ENCODE assay signal across 9 mouse cellular contexts in the genomic region with DNA sequence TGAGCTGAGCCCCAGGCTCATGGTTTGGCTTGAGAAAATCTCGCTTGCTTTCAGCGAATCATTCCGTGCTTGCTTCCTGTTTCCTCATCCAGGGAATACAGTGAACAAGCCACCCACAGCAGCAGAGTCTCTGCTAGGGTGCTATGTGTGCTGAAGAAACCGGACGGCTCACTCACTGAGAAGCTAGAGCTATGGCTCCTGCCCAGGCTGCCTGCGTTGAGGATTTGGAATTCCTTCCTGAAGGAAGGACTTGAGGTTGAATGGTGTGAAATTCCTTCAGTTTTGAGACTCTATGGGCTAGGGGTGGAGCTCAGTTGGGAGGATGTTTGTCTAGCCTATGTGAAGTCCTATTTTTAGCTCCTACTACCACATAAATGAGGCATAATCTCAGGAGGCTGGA.
A peak's percentile ranks its signal among the peaks of the same experiment; 100 is the strongest.
DNase-seq lines count a peak whose midpoint lies in the region; ATAC-seq lines count a peak whose summit lies in the region.
"Had no signal": no experiment of that assay in that cellular context is flagged by ENCODE, and none has a peak within 500 bp of the region (broad histone marks: within the 10 kb centered on the region; RNA-seq: fewer than 3 reads in every experiment).

No protein-coding gene starts in this region.

- no peak for ATAC-seq in hindbrain, embryonic 11.5 days (ENCODE audit: low FRiP score)
- ATAC-seq in embryonic facial prominence, embryonic 15.5 days (ENCODE audit: insufficient number of reproducible peaks, low FRiP score, low TSS enrichment, low read depth) = peak; percentile 18; the same call in 1 of the 2 replicates
- peak; percentile 62 for ATAC-seq in limb, embryonic 15.5 days (ENCODE audit: insufficient number of reproducible peaks, low FRiP score, low TSS enrichment, low read depth)
- no peak for ATAC-seq in granulocyte monocyte progenitor cell, adult 5-6 weeks (replicated peaks; ENCODE audit: poor library complexity, severe bottlenecking)
- no peak for ATAC-seq in erythroid progenitor cell, adult 5-6 weeks (replicated peaks; ENCODE audit: low FRiP score, poor library complexity, severe bottlenecking)

- H3K27ac ChIP-seq in hindbrain, embryonic 10.5 days = peak overlapping the region; percentile 4; the same call in 1 of the 2 replicates
- no peak overlapping the region for H3K27ac ChIP-seq in hindbrain, embryonic 11.5 days (ENCODE audit: low read depth, low read length)
- peak overlapping the region; percentile 56; the same call in 1 of the 2 replicates for H3K27ac ChIP-seq in embryonic facial prominence, embryonic 15.5 days (replicated peaks)
- peak overlapping the region; percentile 77 for H3K27ac ChIP-seq in limb, embryonic 15.5 days

- no peak overlapping the region for H3K4me2 ChIP-seq in hindbrain, embryonic 11.5 days (replicated peaks; ENCODE audit: low read depth, low read length)
- no peak overlapping the region for H3K4me2 ChIP-seq in embryonic facial prominence, embryonic 15.5 days (replicated peaks)
- H3K4me2 ChIP-seq in limb, embryonic 15.5 days = no peak overlapping the region

- H3K4me3 ChIP-seq in hindbrain, embryonic 10.5 days = no peak overlapping the region
- no peak overlapping the region for H3K4me3 ChIP-seq in hindbrain, embryonic 11.5 days (ENCODE audit: low read depth, low read length)
- no peak overlapping the region for H3K4me3 ChIP-seq in embryonic facial prominence, embryonic 15.5 days (replicated peaks)
- H3K4me3 ChIP-seq in limb, embryonic 15.5 days = no peak overlapping the region

- WGBS in hindbrain, embryonic 10.5 days = 78% methylated on average over 6 of the region's 6 CpGs
- 75% methylated on average over 6 of the region's 6 CpGs for WGBS in hindbrain, embryonic 11.5 days
- 43% methylated on average over 6 of the region's 6 CpGs for WGBS in embryonic facial prominence, embryonic 15.5 days
- 39% methylated on average over 6 of the region's 6 CpGs for WGBS in limb, embryonic 15.5 days

- H3K36me3 ChIP-seq in hindbrain, embryonic 10.5 days = peaks cover 15% of the 10 kb centered on the region
- no peaks in the 10 kb centered on the region for H3K36me3 ChIP-seq in hindbrain, embryonic 11.5 days (ENCODE audit: control insufficient read depth, insufficient read depth, low read length)
- peaks cover 14% of the 10 kb centered on the region; the same call in 1 of the 2 replicates for H3K36me3 ChIP-seq in embryonic facial prominence, embryonic 15.5 days
- H3K36me3 ChIP-seq in limb, embryonic 15.5 days = peaks cover 16% of the 10 kb centered on the region; the same call in 1 of the 2 replicates

- no peak for DNase-seq in hindbrain, embryonic 10.5 days (ENCODE audit: low spot score)
- DNase-seq in hindbrain, embryonic 11.5 days (ENCODE audit: low spot score) = no peak
- peak; percentile 88 for DNase-seq in ES-CJ7 (ENCODE audit: low read depth, low spot score)
- DNase-seq in spleen, postnatal 4 days (ENCODE audit: low spot score in 2 of 2) = no peak
- DNase-seq: cerebellum, adult 11-12 months had no signal

- no peaks in the 10 kb centered on the region for H3K27me3 ChIP-seq in hindbrain, embryonic 10.5 days (ENCODE audit: insufficient read depth, poor library complexity, severe bottlenecking)
- no peaks in the 10 kb centered on the region for H3K27me3 ChIP-seq in hindbrain, embryonic 11.5 days (ENCODE audit: control insufficient read depth, insufficient read depth, low read length)
- no peaks in the 10 kb centered on the region for H3K27me3 ChIP-seq in embryonic facial prominence, embryonic 15.5 days
- H3K27me3 ChIP-seq in limb, embryonic 15.5 days = no peaks in the 10 kb centered on the region

- no peaks in the 10 kb centered on the region for H3K9me3 ChIP-seq in hindbrain, embryonic 10.5 days
- H3K9me3 ChIP-seq in hindbrain, embryonic 11.5 days (ENCODE audit: control insufficient read depth, low read length) = no peaks in the 10 kb centered on the region
- H3K9me3 ChIP-seq in embryonic facial prominence, embryonic 15.5 days (replicated peaks) = no peaks in the 10 kb centered on the region
- H3K9me3 ChIP-seq in limb, embryonic 15.5 days = no peaks in the 10 kb centered on the region

- no peak overlapping the region for H3K9ac ChIP-seq in hindbrain, embryonic 11.5 days (ENCODE audit: low read depth, low read length)
- H3K9ac ChIP-seq in embryonic facial prominence, embryonic 15.5 days = no peak overlapping the region
- no peak overlapping the region for H3K9ac ChIP-seq in limb, embryonic 15.5 days

- H3K4me1 ChIP-seq in hindbrain, embryonic 10.5 days (replicated peaks) = peaks cover 79% of the 10 kb centered on the region
- H3K4me1 ChIP-seq in hindbrain, embryonic 11.5 days (replicated peaks; ENCODE audit: control insufficient read depth, insufficient read depth, low read length) = peaks cover 14% of the 10 kb centered on the region
- H3K4me1 ChIP-seq in embryonic facial prominence, embryonic 15.5 days = peaks cover 26% of the 10 kb centered on the region
- peaks cover 36% of the 10 kb centered on the region for H3K4me1 ChIP-seq in limb, embryonic 15.5 days

Comparison
In these comparisons a context has a peak if more than half of its experiments do, and no peak if none do; other contexts are left out.
1. ATAC-seq: peak in embryonic facial prominence, embryonic 15.5 days (single experiment) and limb, embryonic 15.5 days (single experiment); none in hindbrain, embryonic 11.5 days (single experiment), granulocyte monocyte progenitor cell, adult 5-6 weeks (single experiment) and erythroid progenitor cell, adult 5-6 weeks (single experiment).